Mouse (Mus musculus) CH12.LX (cell line): ENCODE measurements at regions not wholly inside any gene's neighbourhood (a gene's known extent, or its start where the extent isn't known, plus 50 kb on each side); places are given as distances from the start of the nearest gene placed in this dataset.

ENCODE experiments used
- DNase-seq: peaks from one replicate; pipeline ENCODE4 v3.0.0-alpha.2; 2013; ENCODE audit errors: extremely low read depth
- H3K27ac ChIP-seq: 2 replicates; pipeline ENCODE4 v1.5.1; 2012; ENCODE audit warnings: low read depth, mild to moderate bottlenecking, control low read depth, moderate library complexity; ENCODE audit not compliant: insufficient read depth
- H3K27me3 ChIP-seq: replicated peaks from 2 replicates; pipeline ENCODE3; 2012; ENCODE audit warnings: inconsistent platforms
- H3K36me3 ChIP-seq, 2 experiments: replicated peaks in 1 of 2; 2 replicates each; pipeline versions ENCODE3 to v1.6.1; 2012; ENCODE audit warnings: inconsistent platforms in 1 of 2, low read length in 1 of 2, mild to moderate bottlenecking in 1 of 2, mixed read lengths in 1 of 2, moderate library complexity in 1 of 2; ENCODE audit not compliant: control insufficient read depth in 1 of 2, insufficient read depth in 1 of 2
- H3K4me1 ChIP-seq, 2 experiments: 2 replicates each; pipeline ENCODE4 v1.6.1; 2012; ENCODE audit warnings: inconsistent platforms in 1 of 2, moderate library complexity in 1 of 2; ENCODE audit not compliant: insufficient read depth in 2 of 2, control insufficient read depth in 1 of 2
- H3K4me2 ChIP-seq: 2 replicates; pipeline ENCODE4 v1.6.1; 2012; ENCODE audit warnings: low read depth, mild to moderate bottlenecking, control low read depth; ENCODE audit not compliant: poor library complexity, insufficient read depth, severe bottlenecking
- H3K4me3 ChIP-seq, 3 experiments: fragments of 150-350 bp in 1 of 3; sonication (generic) in 1 of 3; replicated peaks in 1 of 3; 2 replicates each; pipeline versions ENCODE3 to v1.5.1; 2011 to 2012; ENCODE audit warnings: low read depth in 2 of 3, low read length in 2 of 3, mild to moderate bottlenecking in 2 of 3, moderate library complexity in 2 of 3, control low read depth in 1 of 3, improper control_type of control experiment in 1 of 3, inconsistent platforms in 1 of 3, mixed read lengths in 1 of 3; ENCODE audit not compliant: poor library complexity in 1 of 3
- H3K79me2 ChIP-seq: replicated peaks from 2 replicates; pipeline ENCODE4 v1.6.1; 2012; ENCODE audit warnings: mild to moderate bottlenecking, moderate library complexity; ENCODE audit not compliant: control insufficient read depth, poor library complexity, insufficient read depth, severe bottlenecking; ENCODE audit errors: extremely low read depth
- H3K9ac ChIP-seq: 2 replicates; pipeline ENCODE4 v1.6.1; 2012; ENCODE audit warnings: low read depth, mild to moderate bottlenecking, control low read depth, moderate library complexity; ENCODE audit not compliant: insufficient read depth
- H3K9me3 ChIP-seq: replicated peaks from 2 replicates; pipeline ENCODE3; 2012; ENCODE audit warnings: low read length, inconsistent platforms, mixed read lengths
- BHLHE40 ChIP-seq: IDR thresholded peaks from 2 replicates; pipeline ENCODE4 v1.6.1; 2011; ENCODE audit warnings: mild to moderate bottlenecking, low read depth, low read length, improper control_type of control experiment
- CHD1 ChIP-seq: IDR thresholded peaks from 2 replicates; pipeline ENCODE4 v1.6.1; 2012; ENCODE audit warnings: low read depth, low read length, improper control_type of control experiment, inconsistent platforms
- CTCF ChIP-seq, 2 experiments: IDR thresholded peaks in 1 of 2; conservative IDR thresholded peaks in 1 of 2; 2 replicates each; pipeline ENCODE4 v1.5.1; 2011 to 2012; ENCODE audit warnings: low read depth in 2 of 2, low read length in 2 of 2, improper control_type of control experiment in 1 of 2, inconsistent platforms in 1 of 2, mild to moderate bottlenecking in 1 of 2, moderate library complexity in 1 of 2
- EP300 ChIP-seq: IDR thresholded peaks from 2 replicates; pipeline ENCODE4 v1.6.1; 2011; ENCODE audit warnings: low read length, improper control_type of control experiment
- ETS1 ChIP-seq: conservative IDR thresholded peaks from 2 replicates; pipeline ENCODE4 v1.6.1; 2012; ENCODE audit warnings: low read depth, mild to moderate bottlenecking, inconsistent platforms, low read length, improper control_type of control experiment, moderate library complexity
- IRF4 ChIP-seq: IDR thresholded peaks from 2 replicates; pipeline ENCODE4 v1.6.1; 2014; ENCODE audit warnings: low read depth, mild to moderate bottlenecking, inconsistent platforms, low read length, improper control_type of control experiment
- JUN ChIP-seq: IDR thresholded peaks from 2 replicates; pipeline ENCODE4 v1.6.1; 2011; ENCODE audit warnings: low read depth, mild to moderate bottlenecking, low read length, improper control_type of control experiment, moderate library complexity; ENCODE audit not compliant: insufficient read depth
- JUND ChIP-seq: conservative IDR thresholded peaks from 2 replicates; pipeline ENCODE4 v1.6.1; 2011; ENCODE audit warnings: low read depth, low read length, improper control_type of control experiment
- KAT2A ChIP-seq: IDR thresholded peaks from 2 replicates; pipeline ENCODE4 v1.6.1; 2012; ENCODE audit warnings: low read length, improper control_type of control experiment, inconsistent platforms; ENCODE audit not compliant: insufficient replicate concordance
- MAX ChIP-seq: IDR thresholded peaks from 2 replicates; pipeline ENCODE4 v1.6.1; 2011; ENCODE audit warnings: low read length, improper control_type of control experiment
- MAZ ChIP-seq: IDR thresholded peaks from 2 replicates; pipeline ENCODE4 v1.6.1; 2012; ENCODE audit warnings: low read depth, mild to moderate bottlenecking, inconsistent platforms, low read length, improper control_type of control experiment, moderate library complexity
- MEF2A ChIP-seq: IDR thresholded peaks from 2 replicates; pipeline ENCODE4 v1.6.1; 2014; ENCODE audit warnings: low read depth, mild to moderate bottlenecking, inconsistent platforms, low read length, improper control_type of control experiment, borderline replicate concordance
- MYC ChIP-seq: IDR thresholded peaks from 2 replicates; pipeline ENCODE4 v1.6.1; 2011; ENCODE audit warnings: low read depth, mild to moderate bottlenecking, improper control_type of control experiment, low read length
- NRF1 ChIP-seq: IDR thresholded peaks from 2 replicates; pipeline ENCODE4 v1.6.1; 2014; ENCODE audit warnings: low read depth, mild to moderate bottlenecking, inconsistent platforms, low read length, improper control_type of control experiment, moderate library complexity
- PAX5 ChIP-seq: IDR thresholded peaks from 2 replicates; pipeline ENCODE4 v1.6.1; 2012; ENCODE audit warnings: low read length, inconsistent platforms, mixed read lengths
- POLR2A ChIP-seq: IDR thresholded peaks from 2 replicates; pipeline ENCODE4 v1.6.1; 2011; ENCODE audit warnings: low read depth, mild to moderate bottlenecking, improper control_type of control experiment, low read length
- POLR2AphosphoS2 ChIP-seq: IDR thresholded peaks from 2 replicates; pipeline ENCODE4 v1.6.1; 2011; ENCODE audit warnings: low read depth, low read length, improper control_type of control experiment
- RAD21 ChIP-seq: IDR thresholded peaks from 2 replicates; pipeline ENCODE4 v1.6.1; 2011; ENCODE audit warnings: low read depth, mild to moderate bottlenecking, low read length, improper control_type of control experiment, moderate library complexity
- RCOR1 ChIP-seq: conservative IDR thresholded peaks from 2 replicates; pipeline ENCODE4 v1.6.1; 2012; ENCODE audit warnings: low read depth, mild to moderate bottlenecking, inconsistent platforms, low read length, improper control_type of control experiment
- SIN3A ChIP-seq: IDR thresholded peaks from 2 replicates; pipeline ENCODE4 v1.6.1; 2012; ENCODE audit warnings: low read length, improper control_type of control experiment, inconsistent platforms
- SMC3 ChIP-seq: IDR thresholded peaks from 2 replicates; pipeline ENCODE4 v1.6.1; 2011; ENCODE audit warnings: low read depth, low read length, improper control_type of control experiment
- TCF12 ChIP-seq: IDR thresholded peaks from 2 replicates; pipeline ENCODE4 v1.6.1; 2014; ENCODE audit warnings: low read depth, mild to moderate bottlenecking, inconsistent platforms, low read length, improper control_type of control experiment
- ZC3H11A ChIP-seq: IDR thresholded peaks from 2 replicates; pipeline ENCODE4 v1.6.1; 2012; ENCODE audit warnings: low read depth, mild to moderate bottlenecking, inconsistent platforms, low read length, improper control_type of control experiment
- ZMIZ1 ChIP-seq: IDR thresholded peaks from 2 replicates; pipeline ENCODE4 v1.6.1; 2012; ENCODE audit warnings: low read depth, mild to moderate bottlenecking, inconsistent platforms, low read length, improper control_type of control experiment
- ZNF384 ChIP-seq: IDR thresholded peaks from 2 replicates; pipeline ENCODE4 v1.6.1; 2012; ENCODE audit warnings: low read depth, low read length, improper control_type of control experiment, inconsistent platforms
- dilution Hi-C: fragments of 300-500 bp; cut with MboI; formaldehyde crosslinking; loops from 2 replicates; pipeline ENCODE4 v1.14.3; 2020; ENCODE audit warnings: low sequenced_read_pairs; ENCODE audit not compliant: extremely low pct_unique_long_range_greater_than_20kb, extremely low pct_ligation_motif_present
- in situ Hi-C: fragments of 300-500 bp; cut with MboI; formaldehyde crosslinking; loops from 3 replicates; pipeline ENCODE4 v1.14.3; 2019; ENCODE audit warnings: low sequenced_read_pairs, low pct_ligation_motif_present, low pct_unique_long_range_greater_than_20kb, mixed read lengths

DNA sequence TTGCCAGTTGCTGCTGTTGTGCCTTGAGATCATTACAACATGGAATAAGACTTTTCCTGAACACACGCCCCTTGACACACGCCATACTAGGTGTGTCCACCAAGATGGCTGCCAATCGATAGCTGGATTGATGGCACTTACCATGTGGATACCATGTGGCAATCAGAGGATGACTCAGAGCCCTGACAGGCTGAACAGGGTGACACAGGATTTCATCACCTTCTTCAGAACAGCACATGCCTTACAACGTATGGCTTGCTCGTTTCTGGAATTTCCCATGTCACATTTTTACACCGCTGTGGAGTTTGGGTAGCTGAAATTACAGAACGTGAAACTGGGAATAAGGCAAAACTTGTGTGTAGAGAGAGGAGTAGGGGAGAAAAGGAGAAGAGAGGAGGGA lies 92.9 kb downstream of the Psmg1 start:
- Histone ChIP-seq H3K4me3 (no peak overlapping the region), H3K4me2 (peak overlapping the region; percentile 29; the same call in 1 of the 2 replicates)
- dilution Hi-C loops, result no loop called here
- peak; percentile 62 for DNase-seq
- TF ChIP-seq BHLHE40 (peak; percentile 91), IRF4 (peak; percentile 77), ZMIZ1 (no peak), RCOR1 (no peak), CHD1 (no peak), EP300 (no peak; the same call in 1 of the 2 replicates), NRF1 (no peak), ETS1 (peak; percentile 78), JUND (peak; percentile 57; the same call in 1 of the 2 replicates), SIN3A (no peak), MYC (peak; percentile 97), JUN (peak; percentile 49; the same call in 1 of the 2 replicates), KAT2A (no peak), MEF2A (peak; percentile 44; the same call in 1 of the 2 replicates), MAX (peak; percentile 96), TCF12 (peak; percentile 30; the same call in 1 of the 2 replicates), POLR2A (no peak)
- TF ChIP-seq, all 38 proteins: peak for 9
- H3K36me3 ChIP-seq, result no peaks in the 10 kb centered on the region
- peaks cover 2% of the 10 kb centered on the region for H3K9me3 ChIP-seq
- in situ Hi-C loops, result no loop called here
- H3K4me1 ChIP-seq, result peaks cover 54 to 75% of the 10 kb centered on the region in 2 experiments
- H3K9ac ChIP-seq, result peak overlapping the region; percentile 34
- H3K27me3 ChIP-seq, result no peaks in the 10 kb centered on the region
- H3K27ac ChIP-seq, result peak overlapping the region; percentile 89
- H3K79me2 ChIP-seq, result no peaks in the 10 kb centered on the region

DNA sequence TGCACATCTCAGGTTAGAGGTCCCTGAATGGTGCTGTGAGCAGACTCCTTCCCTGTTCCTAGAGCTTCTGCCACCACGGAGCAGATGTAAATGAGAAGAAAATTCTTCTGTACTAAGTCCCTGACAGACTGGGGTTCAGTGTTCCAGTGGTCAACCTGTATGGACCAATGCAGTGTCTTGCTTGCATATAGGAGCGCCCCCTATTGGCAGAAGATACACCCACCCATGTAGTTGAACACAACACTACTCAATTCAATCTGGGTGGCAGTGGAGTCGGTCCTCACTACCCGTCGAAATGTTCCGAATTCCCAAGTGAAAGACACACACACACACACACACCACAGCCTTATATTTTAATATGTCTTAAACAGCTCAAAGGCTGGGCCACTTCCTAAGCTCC lies 94.6 kb downstream of the Psmg1 start:
- Histone ChIP-seq H3K4me1 (peaks cover 40 to 59% of the 10 kb centered on the region in 2 experiments), H3K79me2 (no peaks in the 10 kb centered on the region), H3K9ac (no peak overlapping the region), H3K27ac (no peak overlapping the region), H3K4me3 (no peak overlapping the region), H3K36me3 (no peaks in the 10 kb centered on the region), H3K4me2 (no peak overlapping the region)
- DNase-seq, result peak; percentile 38
- TF ChIP-seq POLR2AphosphoS2 (no peak), PAX5 (no peak), ZC3H11A (no peak), SMC3 (peak; percentile 38), ZNF384 (no peak), ETS1 (no peak), CTCF (conservative IDR thresholded peaks at IDR 0.05 in 1 of 2, IDR thresholded peaks at IDR 0.05 in 1 of 2; ENCODE audit: low read depth in 2 of 2, low read length in 2 of 2) (peak; percentile 53 to 67), MEF2A (no peak), RAD21 (peak; percentile 47), MAZ (no peak)
- TF ChIP-seq, all 38 proteins: peak for 3
- in situ Hi-C loops (no loop called here), dilution Hi-C loops (no loop called here)
- H3K27me3 ChIP-seq, result no peaks in the 10 kb centered on the region
- peaks cover 2% of the 10 kb centered on the region for H3K9me3 ChIP-seq
